Mouse (Mus musculus): ENCODE measurements around the gene Ins2. TPM values are rescaled to one million over a fixed set of nuclear protein-coding genes. Genes with fewer than 3 reads are reported as not detected.

Gene Ins2
- polyA plus RNA-seq, 1 experiment = 15.8 TPM

- Histone ChIP-seq H3K27me3 (ENCODE audit: control insufficient read depth, insufficient read depth, low read length) (peaks cover 23% of the 10 kb centered on the region), H3K36me3 (ENCODE audit: control insufficient read depth, insufficient read depth, low read length) (no peaks in the 10 kb centered on the region), H3K4me1 (ENCODE audit: control insufficient read depth, insufficient read depth, insufficient read length) (peaks cover 4% of the 10 kb centered on the region; the same call in 1 of the 2 replicates), H3K4me3 (ENCODE audit: extremely low read depth, insufficient read depth, insufficient read length) (no peak overlapping the region), H3K27ac (ENCODE audit: insufficient read depth, low read length) (no peak overlapping the region)
- no peak for TF ChIP-seq POLR2A (IDR thresholded peaks at IDR 0.05; ENCODE audit: low read depth, low read length)
- no peak for TF ChIP-seq CTCF (IDR thresholded peaks at IDR 0.05; ENCODE audit: extremely low read depth, insufficient read depth, insufficient read length, insufficient replicate concordance)
- DNase-seq (ENCODE audit: low read depth in 1 of 2, low spot score in 2 of 2) = no peak
- WGBS = 48% methylated on average over 11 of the region's 11 CpGs
These were observed 87.5 kb downstream of the Ins2 start for GRCm38 (mm10) chr7:142655633-142656032.

GRCm38 (mm10) chr7:142653726-142654125, 89.5 kb downstream of the Ins2 start:
- H3K27ac ChIP-seq (ENCODE audit: insufficient read depth, low read length) = no peak overlapping the region
- TF ChIP-seq CTCF (IDR thresholded peaks at IDR 0.05; ENCODE audit: extremely low read depth, insufficient read depth, insufficient read length, insufficient replicate concordance) (no peak), POLR2A (IDR thresholded peaks at IDR 0.05; ENCODE audit: low read depth, low read length) (no peak)
- H3K4me1 ChIP-seq (ENCODE audit: control insufficient read depth, insufficient read depth, insufficient read length) = no peaks in the 10 kb centered on the region
- 53% methylated on average over 18 of the region's 18 CpGs for WGBS
- peaks cover 12% of the 10 kb centered on the region for H3K27me3 ChIP-seq (ENCODE audit: control insufficient read depth, insufficient read depth, low read length)
- DNase-seq (ENCODE audit: low read depth in 1 of 2, low spot score in 2 of 2) = no peak
- no peak overlapping the region for H3K4me3 ChIP-seq (ENCODE audit: extremely low read depth, insufficient read depth, insufficient read length)
- H3K36me3 ChIP-seq (ENCODE audit: control insufficient read depth, insufficient read depth, low read length) = no peaks in the 10 kb centered on the region

GRCm38 (mm10) chr7:142646676-142647075, 96.5 kb downstream of the Ins2 start:
- no peak for DNase-seq (ENCODE audit: low read depth in 1 of 2, low spot score in 2 of 2)
- Histone ChIP-seq H3K27me3 (ENCODE audit: control insufficient read depth, insufficient read depth, low read length) (no peaks in the 10 kb centered on the region), H3K4me3 (ENCODE audit: extremely low read depth, insufficient read depth, insufficient read length) (no peak overlapping the region), H3K4me1 (ENCODE audit: control insufficient read depth, insufficient read depth, insufficient read length) (no peaks in the 10 kb centered on the region), H3K36me3 (ENCODE audit: control insufficient read depth, insufficient read depth, low read length) (no peaks in the 10 kb centered on the region), H3K27ac (ENCODE audit: insufficient read depth, low read length) (no peak overlapping the region)
- WGBS = 76% methylated on average over 6 of the region's 6 CpGs
- no peak for TF ChIP-seq POLR2A (IDR thresholded peaks at IDR 0.05; ENCODE audit: low read depth, low read length)
- no peak for TF ChIP-seq CTCF (IDR thresholded peaks at IDR 0.05; ENCODE audit: extremely low read depth, insufficient read depth, insufficient read length, insufficient replicate concordance)

GRCm38 (mm10) chr7:142645045-142645444, 98.1 kb downstream of the Ins2 start:
- H3K4me3 ChIP-seq (ENCODE audit: extremely low read depth, insufficient read depth, insufficient read length) = no peak overlapping the region
- WGBS = 52% methylated on average over 5 of the region's 5 CpGs
- H3K27ac ChIP-seq (ENCODE audit: insufficient read depth, low read length) = no peak overlapping the region
- H3K27me3 ChIP-seq (ENCODE audit: control insufficient read depth, insufficient read depth, low read length) = no peaks in the 10 kb centered on the region
- TF ChIP-seq POLR2A (IDR thresholded peaks at IDR 0.05; ENCODE audit: low read depth, low read length) (no peak), CTCF (IDR thresholded peaks at IDR 0.05; ENCODE audit: extremely low read depth, insufficient read depth, insufficient read length, insufficient replicate concordance) (no peak)
- H3K4me1 ChIP-seq (ENCODE audit: control insufficient read depth, insufficient read depth, insufficient read length) = no peaks in the 10 kb centered on the region
- H3K36me3 ChIP-seq (ENCODE audit: control insufficient read depth, insufficient read depth, low read length) = no peaks in the 10 kb centered on the region
- DNase-seq (ENCODE audit: low read depth in 1 of 2, low spot score in 2 of 2) = no peak

- H3K36me3 ChIP-seq (ENCODE audit: control insufficient read depth, insufficient read depth, low read length) = no peaks in the 10 kb centered on the region
- H3K4me3 ChIP-seq (ENCODE audit: extremely low read depth, insufficient read depth, insufficient read length) = no peak overlapping the region
- DNase-seq (ENCODE audit: low read depth in 1 of 2, low spot score in 2 of 2) = no peak
- H3K27me3 ChIP-seq (ENCODE audit: control insufficient read depth, insufficient read depth, low read length) = no peaks in the 10 kb centered on the region
- no peak for TF ChIP-seq CTCF (IDR thresholded peaks at IDR 0.05; ENCODE audit: extremely low read depth, insufficient read depth, insufficient read length, insufficient replicate concordance)
- TF ChIP-seq POLR2A (IDR thresholded peaks at IDR 0.05; ENCODE audit: low read depth, low read length) = no peak
- no peak overlapping the region for H3K27ac ChIP-seq (ENCODE audit: insufficient read depth, low read length)
- no peaks in the 10 kb centered on the region for H3K4me1 ChIP-seq (ENCODE audit: control insufficient read depth, insufficient read depth, insufficient read length)
These were observed 107.0 kb downstream of the Ins2 start for GRCm38 (mm10) chr7:142636178-142636577.

GRCm38 (mm10) chr7:142630691-142631090, 112.5 kb downstream of the Ins2 start:
- Histone ChIP-seq H3K4me3 (ENCODE audit: extremely low read depth, insufficient read depth, insufficient read length) (no peak overlapping the region), H3K4me1 (ENCODE audit: control insufficient read depth, insufficient read depth, insufficient read length) (no peaks in the 10 kb centered on the region), H3K27ac (ENCODE audit: insufficient read depth, low read length) (no peak overlapping the region), H3K36me3 (ENCODE audit: control insufficient read depth, insufficient read depth, low read length) (no peaks in the 10 kb centered on the region), H3K27me3 (ENCODE audit: control insufficient read depth, insufficient read depth, low read length) (no peaks in the 10 kb centered on the region)
- no peak for DNase-seq (ENCODE audit: low read depth in 1 of 2, low spot score in 2 of 2)
- 83% methylated on average over 10 of the region's 10 CpGs for WGBS
- TF ChIP-seq POLR2A (IDR thresholded peaks at IDR 0.05; ENCODE audit: low read depth, low read length) (no peak), CTCF (IDR thresholded peaks at IDR 0.05; ENCODE audit: extremely low read depth, insufficient read depth, insufficient read length, insufficient replicate concordance) (no peak)

- 86% methylated on average over 6 of the region's 6 CpGs for WGBS
- no peak for DNase-seq (ENCODE audit: low read depth in 1 of 2, low spot score in 2 of 2)
- H3K27me3 ChIP-seq (ENCODE audit: control insufficient read depth, insufficient read depth, low read length) = no peaks in the 10 kb centered on the region
- no peaks in the 10 kb centered on the region for H3K36me3 ChIP-seq (ENCODE audit: control insufficient read depth, insufficient read depth, low read length)
- H3K4me1 ChIP-seq (ENCODE audit: control insufficient read depth, insufficient read depth, insufficient read length) = no peaks in the 10 kb centered on the region
- no peak for TF ChIP-seq CTCF (IDR thresholded peaks at IDR 0.05; ENCODE audit: extremely low read depth, insufficient read depth, insufficient read length, insufficient replicate concordance)
- no peak for TF ChIP-seq POLR2A (IDR thresholded peaks at IDR 0.05; ENCODE audit: low read depth, low read length)
- no peak overlapping the region for H3K27ac ChIP-seq (ENCODE audit: insufficient read depth, low read length)
- H3K4me3 ChIP-seq (ENCODE audit: extremely low read depth, insufficient read depth, insufficient read length) = no peak overlapping the region
These were observed 113.4 kb downstream of the Ins2 start for GRCm38 (mm10) chr7:142629806-142630205.

Other genes starting within 250 kb of the Ins2 start
- 1.6 and 1.8 TPM in 2 replicates for gene Tnnt3, start 244.5 kb downstream of the Ins2 start, polyA plus RNA-seq (2012; rRNA removed)
- 8.1 and 8.4 TPM in 2 replicates for gene Mrpl23, start 210.7 kb downstream of the Ins2 start, polyA plus RNA-seq (2012; rRNA removed)
- 13.9 and 16.6 TPM in 2 replicates for gene Igf2, start 76.6 kb downstream of the Ins2 start, polyA plus RNA-seq (2012; rRNA removed)
- gene Gm49394, start 73.4 kb downstream of the Ins2 start, polyA plus RNA-seq (2012; rRNA removed) = not detected in 2 replicates
- gene Th, start 187.7 kb upstream of the Ins2 start, polyA plus RNA-seq (2012; rRNA removed) = not detected in 2 replicates
- 0.27 and 0.45 TPM in 2 replicates for gene Ascl2, start 225.9 kb upstream of the Ins2 start, polyA plus RNA-seq (2012; rRNA removed)

Measured in spleen, adult 2 months (tissue).